Mouse (Mus musculus): ENCODE measurements around the gene Ankrd66. TPM values are rescaled to one million over a fixed set of nuclear protein-coding genes. Genes with fewer than 3 reads are reported as not detected.
"Not testable (repeated sequence)": the region's sequence is repeated elsewhere in the genome, so short reads cannot be mapped to it uniquely, and the experiment has no call there.

Ankrd66 gene
- polyA plus RNA-seq, 1 experiment from 2014 or later = not detected

- no peak overlapping the region for H3K4me2 ChIP-seq
- H3K27me3 ChIP-seq (replicated peaks) = no peaks in the 10 kb centered on the region
- WGBS = 70% methylated on average over 1 of the region's 1 CpGs
- H3K9ac ChIP-seq = no peak overlapping the region
- no peak overlapping the region for H3K4me3 ChIP-seq
- no peak overlapping the region for H3K27ac ChIP-seq (replicated peaks)
- no peaks in the 10 kb centered on the region for H3K36me3 ChIP-seq
- no peaks in the 10 kb centered on the region for H3K9me3 ChIP-seq
- ATAC-seq (ENCODE audit: extremely low read depth, insufficient number of reproducible peaks, low FRiP score, low TSS enrichment) = no peak
- H3K4me1 ChIP-seq = peaks cover 3% of the 10 kb centered on the region; the same call in 1 of the 2 replicates
Measured at GRCm38 (mm10) chr17:43500513-43500912, 42.9 kb downstream of the Ankrd66 start.

DNA sequence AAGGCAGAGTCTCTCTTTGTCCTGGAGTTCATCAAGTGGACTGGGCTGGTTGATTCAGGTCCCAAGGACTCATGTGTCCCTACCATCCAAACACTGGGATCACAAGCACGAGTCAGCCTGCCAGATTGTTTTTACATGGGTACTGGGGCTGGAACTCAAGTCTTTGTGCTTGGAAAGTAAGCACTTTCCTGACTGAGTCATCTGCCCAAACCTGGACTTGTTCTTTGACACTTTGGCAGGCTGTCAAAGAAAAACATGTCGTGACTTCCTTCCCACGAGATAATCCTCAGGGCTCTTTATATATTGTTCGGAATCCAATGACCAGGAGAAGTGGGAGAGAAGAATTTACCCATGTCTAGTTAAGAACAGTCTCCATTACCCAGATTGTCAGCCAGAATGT lies 45.9 kb downstream of the Ankrd66 start:
- Histone ChIP-seq H3K4me1 (no peaks in the 10 kb centered on the region), H3K9me3 (no peaks in the 10 kb centered on the region), H3K9ac (no peak overlapping the region), H3K4me2 (no peak overlapping the region), H3K27me3 (replicated peaks) (no peaks in the 10 kb centered on the region), H3K36me3 (no peaks in the 10 kb centered on the region), H3K27ac (replicated peaks) (no peak overlapping the region), H3K4me3 (no peak overlapping the region)
- no peak; the same call in 1 of the 2 replicates for ATAC-seq (ENCODE audit: extremely low read depth, insufficient number of reproducible peaks, low FRiP score, low TSS enrichment)
- 29% methylated on average over 4 of the region's 4 CpGs for WGBS

DNA sequence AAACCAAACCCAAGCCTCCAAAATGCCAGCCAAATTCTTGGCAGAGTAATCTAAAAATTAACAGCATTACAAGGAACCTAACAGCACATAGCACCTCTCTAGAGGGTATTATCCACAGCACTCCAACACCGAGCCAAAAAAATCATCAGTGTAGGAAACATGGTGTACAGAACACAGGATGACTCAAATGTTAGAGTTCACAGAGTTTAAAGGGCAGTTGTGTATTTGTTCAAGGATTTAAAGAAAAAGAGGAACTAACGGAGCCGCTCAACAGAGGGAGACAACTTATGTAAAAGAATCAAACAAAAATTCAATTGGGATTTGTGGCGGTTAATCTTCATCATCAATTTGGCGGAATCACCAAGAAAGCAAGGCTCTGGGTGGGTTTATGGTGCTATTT lies 47.9 kb downstream of the Ankrd66 start:
- WGBS = 78% methylated on average over 5 of the region's 5 CpGs
- no peaks in the 10 kb centered on the region for H3K4me1 ChIP-seq
- no peaks in the 10 kb centered on the region for H3K27me3 ChIP-seq (replicated peaks)
- no peaks in the 10 kb centered on the region for H3K36me3 ChIP-seq
- H3K4me2 ChIP-seq = no peak overlapping the region
- H3K9me3 ChIP-seq = no peaks in the 10 kb centered on the region
- no peak for ATAC-seq (ENCODE audit: extremely low read depth, insufficient number of reproducible peaks, low FRiP score, low TSS enrichment)
- no peak overlapping the region for H3K9ac ChIP-seq
- no peak overlapping the region for H3K27ac ChIP-seq (replicated peaks)
- H3K4me3 ChIP-seq = no peak overlapping the region

- not testable (repeated sequence) for H3K36me3 ChIP-seq; H3K4me3 ChIP-seq; ATAC-seq (ENCODE audit: extremely low read depth, insufficient number of reproducible peaks, low FRiP score, low TSS enrichment); H3K4me2 ChIP-seq; H3K9me3 ChIP-seq; H3K27ac ChIP-seq (replicated peaks); H3K4me1 ChIP-seq; H3K27me3 ChIP-seq (replicated peaks); H3K9ac ChIP-seq
- 72% methylated on average over 6 of the region's 10 CpGs for whole genome bisulfite sequencing
Measured at GRCm38 (mm10) chr17:43490371-43490770, 53.1 kb downstream of the Ankrd66 start.

- no peak overlapping the region for H3K9ac ChIP-seq
- no peaks in the 10 kb centered on the region for H3K4me1 ChIP-seq
- H3K36me3 ChIP-seq = no peaks in the 10 kb centered on the region
- no peaks in the 10 kb centered on the region for H3K27me3 ChIP-seq (replicated peaks)
- WGBS = 68% methylated on average over 2 of the region's 2 CpGs
- no peaks in the 10 kb centered on the region for H3K9me3 ChIP-seq
- no peak overlapping the region for H3K27ac ChIP-seq (replicated peaks)
- no peak overlapping the region for H3K4me2 ChIP-seq
- no peak overlapping the region for H3K4me3 ChIP-seq
- ATAC-seq (ENCODE audit: extremely low read depth, insufficient number of reproducible peaks, low FRiP score, low TSS enrichment) = no peak
Measured at GRCm38 (mm10) chr17:43488439-43489151, 54.8 kb downstream of the Ankrd66 start.

DNA sequence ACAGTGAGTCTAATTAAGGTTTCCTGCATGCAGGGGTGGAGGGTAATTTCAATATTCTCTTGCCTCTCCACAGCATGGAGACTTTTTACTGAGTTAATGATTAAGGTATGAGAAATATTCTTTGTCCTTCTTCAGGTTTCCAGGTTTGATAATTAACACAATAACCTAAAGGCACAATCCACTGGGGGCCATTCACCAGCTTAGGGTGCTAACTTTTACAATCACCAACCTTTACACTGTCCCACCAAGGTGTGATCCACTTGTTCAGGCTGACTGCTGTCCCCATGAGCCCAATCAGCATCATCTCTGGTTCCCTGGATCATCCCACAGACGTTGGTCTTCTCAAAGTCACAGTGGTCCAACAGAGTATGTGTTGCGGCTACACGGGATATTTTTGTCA lies 57.5 kb downstream of the Ankrd66 start:
- H3K4me2 ChIP-seq = no peak overlapping the region
- ATAC-seq (ENCODE audit: extremely low read depth, insufficient number of reproducible peaks, low FRiP score, low TSS enrichment) = no peak
- H3K4me3 ChIP-seq = no peak overlapping the region
- no peak overlapping the region for H3K27ac ChIP-seq (replicated peaks)
- H3K27me3 ChIP-seq (replicated peaks) = no peaks in the 10 kb centered on the region
- 90% methylated on average over 3 of the region's 3 CpGs for WGBS
- H3K9me3 ChIP-seq = no peaks in the 10 kb centered on the region
- H3K4me1 ChIP-seq = no peaks in the 10 kb centered on the region
- H3K9ac ChIP-seq = no peak overlapping the region
- no peaks in the 10 kb centered on the region for H3K36me3 ChIP-seq

Other genes starting within 250 kb of the Ankrd66 start
- gene Adgrf5, start 183.2 kb downstream of the Ankrd66 start, polyA plus RNA-seq (2015; fragmentation: Nextera tagmentation; extraction: Ambion mirVana) = 17.4 and 18.7 TPM in 2 replicates
- gene Mep1a, start 40.8 kb downstream of the Ankrd66 start, polyA plus RNA-seq (2015; fragmentation: Nextera tagmentation; extraction: Ambion mirVana) = not detected in 2 replicates
- 12.5 and 13.2 TPM in 2 replicates for gene Pla2g7, start 24.5 kb upstream of the Ankrd66 start, polyA plus RNA-seq (2015; fragmentation: Nextera tagmentation; extraction: Ambion mirVana)
- gene Tdrd6, start 86.7 kb upstream of the Ankrd66 start, polyA plus RNA-seq (2015; fragmentation: Nextera tagmentation; extraction: Ambion mirVana) = 0.14 TPM in 1 of 2 replicates, not detected in the other
- 13.9 and 15.5 TPM in 2 replicates for gene Slc25a27, start 123.6 kb upstream of the Ankrd66 start, polyA plus RNA-seq (2015; fragmentation: Nextera tagmentation; extraction: Ambion mirVana)
- 38.6 and 45.9 TPM in 2 replicates for gene Cyp39a1, start 123.8 kb upstream of the Ankrd66 start, polyA plus RNA-seq (2015; fragmentation: Nextera tagmentation; extraction: Ambion mirVana)